Comparison of ENCODE assay signal across 8 mouse cellular contexts in the genomic region with DNA sequence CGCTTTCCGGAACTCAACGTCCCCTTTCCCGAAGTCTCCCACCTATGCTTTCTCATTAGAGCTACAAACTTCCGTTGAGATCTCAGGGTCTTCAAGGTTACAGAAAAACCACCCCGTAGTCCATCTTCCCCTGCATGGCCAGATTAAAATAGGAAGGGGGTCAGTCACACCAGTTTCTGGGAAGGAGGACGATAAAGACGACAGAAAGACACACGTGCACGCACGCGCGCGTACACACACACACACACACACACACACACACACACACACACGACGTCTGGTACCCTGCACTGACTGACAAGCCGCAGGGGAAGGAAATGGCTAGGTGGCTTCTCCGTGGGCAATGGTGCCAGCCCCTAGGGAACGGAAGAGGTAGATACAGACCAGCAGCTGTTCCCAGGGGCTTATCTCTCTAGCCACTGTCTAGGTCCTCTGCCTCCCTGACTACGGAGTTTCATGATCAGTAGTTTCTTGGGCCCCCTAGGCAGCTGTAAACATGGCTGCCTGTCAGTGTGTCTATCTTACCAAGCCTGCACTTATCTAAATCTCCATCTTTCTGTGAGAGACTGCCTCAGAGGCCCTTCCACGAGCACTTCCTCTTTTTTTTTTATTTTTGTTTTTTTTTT. TPM values are rescaled to one million over a fixed set of nuclear protein-coding genes. Genes with fewer than 3 reads are reported as not detected.
A peak's percentile ranks its signal among the peaks of the same experiment; 100 is the strongest.
DNase-seq lines count a peak whose midpoint lies in the region; ATAC-seq and TF ChIP-seq lines count a peak whose summit lies in the region.

No protein-coding gene starts in this region.

- peak overlapping the region; percentile 63 for H3K9ac ChIP-seq in kidney, embryonic 16.5 days (replicated peaks; ENCODE audit: low read length)
- peak overlapping the region; percentile 69 for H3K9ac ChIP-seq in embryonic facial prominence, embryonic 14.5 days (ENCODE audit: low read depth, low read length)
- H3K9ac ChIP-seq in midbrain, postnatal 0 days (replicated peaks; ENCODE audit: low read length, poor library complexity, severe bottlenecking), result peak overlapping the region; percentile 3; the same call in 1 of the 2 replicates

- no peaks in the 10 kb centered on the region for H3K9me3 ChIP-seq in kidney, embryonic 16.5 days (ENCODE audit: low read length)
- H3K9me3 ChIP-seq in embryonic facial prominence, embryonic 14.5 days (ENCODE audit: control insufficient read depth, low read length), result no peaks in the 10 kb centered on the region
- H3K9me3 ChIP-seq in limb, embryonic 10.5 days (replicated peaks), result no peaks in the 10 kb centered on the region
- no peaks in the 10 kb centered on the region for H3K9me3 ChIP-seq in midbrain, postnatal 0 days (ENCODE audit: low read length)

- H3K4me2 ChIP-seq in kidney, embryonic 16.5 days (replicated peaks; ENCODE audit: low read depth, low read length), result peak overlapping the region; percentile 86
- H3K4me2 ChIP-seq in embryonic facial prominence, embryonic 14.5 days (ENCODE audit: low read depth, low read length), result peak overlapping the region; percentile 95
- H3K4me2 ChIP-seq in midbrain, postnatal 0 days (ENCODE audit: low read depth, low read length, poor library complexity, severe bottlenecking), result peak overlapping the region; percentile 60

- peaks cover 14% of the 10 kb centered on the region for H3K27me3 ChIP-seq in kidney, embryonic 16.5 days (ENCODE audit: insufficient read depth, low read length)
- H3K27me3 ChIP-seq in embryonic facial prominence, embryonic 14.5 days (replicated peaks; ENCODE audit: control insufficient read depth, insufficient read depth, low read length), result peaks cover 11% of the 10 kb centered on the region; the same call in 1 of the 2 replicates
- peaks cover 32% of the 10 kb centered on the region for H3K27me3 ChIP-seq in limb, embryonic 10.5 days (ENCODE audit: low read depth, poor library complexity, severe bottlenecking)
- H3K27me3 ChIP-seq in midbrain, postnatal 0 days (ENCODE audit: insufficient read depth, low read length), result peaks cover 12% of the 10 kb centered on the region

- peaks cover 10% of the 10 kb centered on the region; the same call in 1 of the 2 replicates for H3K4me1 ChIP-seq in kidney, embryonic 16.5 days (ENCODE audit: insufficient read depth, low read length)
- H3K4me1 ChIP-seq in embryonic facial prominence, embryonic 14.5 days (ENCODE audit: control insufficient read depth, insufficient read depth, low read length), result no peaks in the 10 kb centered on the region; the same call in 1 of the 2 replicates
- H3K4me1 ChIP-seq in limb, embryonic 10.5 days, result peaks cover 15% of the 10 kb centered on the region
- H3K4me1 ChIP-seq in midbrain, postnatal 0 days (ENCODE audit: insufficient read depth, low read length), result no peaks in the 10 kb centered on the region

- ATAC-seq in kidney, embryonic 16.5 days (ENCODE audit: low FRiP score, low TSS enrichment), result no peak; the same call in 1 of the 2 replicates
- no peak for ATAC-seq in embryonic facial prominence, embryonic 14.5 days (ENCODE audit: low read depth)
- ATAC-seq in midbrain, postnatal 0 days (ENCODE audit: low FRiP score), result no peak

- no peaks in the 10 kb centered on the region for H3K36me3 ChIP-seq in kidney, embryonic 16.5 days (ENCODE audit: insufficient read depth, low read length)
- H3K36me3 ChIP-seq in embryonic facial prominence, embryonic 14.5 days (ENCODE audit: control insufficient read depth, insufficient read depth, low read length), result no peaks in the 10 kb centered on the region
- H3K36me3 ChIP-seq in limb, embryonic 10.5 days, result no peaks in the 10 kb centered on the region
- H3K36me3 ChIP-seq in midbrain, postnatal 0 days (ENCODE audit: insufficient read depth, low read length), result no peaks in the 10 kb centered on the region

- no peak overlapping the region for H3K27ac ChIP-seq in kidney, embryonic 16.5 days (ENCODE audit: low read length)
- H3K27ac ChIP-seq in embryonic facial prominence, embryonic 14.5 days (replicated peaks; ENCODE audit: low read depth, low read length), result no peak overlapping the region
- peak overlapping the region; percentile 78 for H3K27ac ChIP-seq in limb, embryonic 10.5 days
- no peak overlapping the region for H3K27ac ChIP-seq in midbrain, postnatal 0 days (ENCODE audit: low read depth, low read length)

- H3K4me3 ChIP-seq in kidney, embryonic 16.5 days (ENCODE audit: low read length), result peak overlapping the region; percentile 48
- H3K4me3 ChIP-seq in embryonic facial prominence, embryonic 14.5 days (ENCODE audit: low read depth, low read length), result peak overlapping the region; percentile 47
- H3K4me3 ChIP-seq in limb, embryonic 10.5 days, result peak overlapping the region; percentile 58
- H3K4me3 ChIP-seq in midbrain, postnatal 0 days (ENCODE audit: low read depth, low read length), result peak overlapping the region; percentile 29

- DNase-seq in kidney, postnatal 25 days, result no peak
- no peak for DNase-seq in embryonic facial prominence, embryonic 14.5 days (ENCODE audit: low spot score)
- no peak for DNase-seq in limb, embryonic 10.5 days (ENCODE audit: low spot score)
- DNase-seq in midbrain, postnatal 0 days (ENCODE audit: low spot score), result no peak
- DNase-seq in thymus, postnatal 36 days, result peak; percentile 78 to 83
- no peak for DNase-seq in layer of hippocampus, postnatal 10 days (ENCODE audit: low spot score in 2 of 2)
- DNase-seq in cerebellum, adult 9-11 months, result no peak

- no peak for TF ChIP-seq CTCF in midbrain, postnatal 0 days (IDR thresholded peaks at IDR 0.05)

- WGBS in kidney, embryonic 16.5 days, result 13% methylated on average over 19 of the region's 21 CpGs
- 8% methylated on average over 18 of the region's 21 CpGs for WGBS in embryonic facial prominence, embryonic 14.5 days
- 19% methylated on average over 21 of the region's 21 CpGs for WGBS in limb, embryonic 10.5 days
- WGBS in midbrain, postnatal 0 days, result 21% methylated on average over 18 of the region's 21 CpGs

RNA-seq across cellular contexts. Expression of a gene that starts 6.6 kb away (rescaled TPM):
- polyA plus RNA-seq in kidney, embryonic 16.5 days (2015; fragmentation: Nextera tagmentation; extraction: Ambion mirVana), result 1.4 and 1.9 TPM in 2 replicates
- 2.1 and 4.1 TPM in 2 replicates for polyA plus RNA-seq in embryonic facial prominence, embryonic 14.5 days (2014; fragmentation: Nextera tagmentation; extraction: Ambion mirVana)
- 1.2 and 1.5 TPM in 2 replicates for polyA plus RNA-seq in limb, embryonic 10.5 days (2016; fragmentation: Nextera tagmentation; extraction: Ambion mirVana)
- total RNA-seq in midbrain, postnatal 0 days (2014; rRNA removed), result 0.88 and 1.5 TPM in 2 replicates
- polyA plus RNA-seq in midbrain, postnatal 0 days (2015; fragmentation: Nextera tagmentation; extraction: Ambion mirVana), result 1.1 and 1.2 TPM in 2 replicates
- total RNA-seq in layer of hippocampus, postnatal 10 days (2021), result 1 to 10 TPM; 1.3 to 2.5 TPM

RNA-seq across cellular contexts. Expression of a gene that starts 20.6 kb away (rescaled TPM):
- polyA plus RNA-seq in kidney, embryonic 16.5 days (2015; fragmentation: Nextera tagmentation; extraction: Ambion mirVana), result 131 and 153 TPM in 2 replicates
- 63.6 and 66.8 TPM in 2 replicates for polyA plus RNA-seq in embryonic facial prominence, embryonic 14.5 days (2014; fragmentation: Nextera tagmentation; extraction: Ambion mirVana)
- polyA plus RNA-seq in limb, embryonic 10.5 days (2016; fragmentation: Nextera tagmentation; extraction: Ambion mirVana), result 38.8 and 55.0 TPM in 2 replicates
- 30.3 and 47.5 TPM in 2 replicates for total RNA-seq in midbrain, postnatal 0 days (2014; rRNA removed)
- 32.8 and 34.6 TPM in 2 replicates for polyA plus RNA-seq in midbrain, postnatal 0 days (2015; fragmentation: Nextera tagmentation; extraction: Ambion mirVana)
- 10 to 100 TPM; 33.0 to 38.7 TPM for total RNA-seq in layer of hippocampus, postnatal 10 days (2021)

RNA-seq across cellular contexts. Expression of a gene that starts 22.1 kb away (rescaled TPM):
- 82.1 and 88.7 TPM in 2 replicates for polyA plus RNA-seq in kidney, embryonic 16.5 days (2015; fragmentation: Nextera tagmentation; extraction: Ambion mirVana)
- 48.6 and 49.8 TPM in 2 replicates for polyA plus RNA-seq in embryonic facial prominence, embryonic 14.5 days (2014; fragmentation: Nextera tagmentation; extraction: Ambion mirVana)
- polyA plus RNA-seq in limb, embryonic 10.5 days (2016; fragmentation: Nextera tagmentation; extraction: Ambion mirVana), result 73.0 and 88.7 TPM in 2 replicates
- total RNA-seq in midbrain, postnatal 0 days (2014; rRNA removed), result 42.9 and 57.7 TPM in 2 replicates
- 25.1 and 27.6 TPM in 2 replicates for polyA plus RNA-seq in midbrain, postnatal 0 days (2015; fragmentation: Nextera tagmentation; extraction: Ambion mirVana)
- total RNA-seq in layer of hippocampus, postnatal 10 days (2021), result 10 to 100 TPM; 64.4 to 68.3 TPM

RNA-seq across cellular contexts. Expression of a gene that starts 32.2 kb away (rescaled TPM):
- polyA plus RNA-seq in kidney, embryonic 16.5 days (2015; fragmentation: Nextera tagmentation; extraction: Ambion mirVana), result 31.9 and 35.4 TPM in 2 replicates
- 73.8 and 75.3 TPM in 2 replicates for polyA plus RNA-seq in embryonic facial prominence, embryonic 14.5 days (2014; fragmentation: Nextera tagmentation; extraction: Ambion mirVana)
- polyA plus RNA-seq in limb, embryonic 10.5 days (2016; fragmentation: Nextera tagmentation; extraction: Ambion mirVana), result 111 and 148 TPM in 2 replicates
- total RNA-seq in midbrain, postnatal 0 days (2014; rRNA removed), result 4.4 and 12.6 TPM in 2 replicates
- 3.9 and 4.2 TPM in 2 replicates for polyA plus RNA-seq in midbrain, postnatal 0 days (2015; fragmentation: Nextera tagmentation; extraction: Ambion mirVana)
- total RNA-seq in layer of hippocampus, postnatal 10 days (2021), result 10 to 100 TPM; 12.5 to 15.6 TPM

RNA-seq across cellular contexts. Expression of a gene that starts 45.3 kb away (rescaled TPM):
- 0.36 and 0.89 TPM in 2 replicates for polyA plus RNA-seq in kidney, embryonic 16.5 days (2015; fragmentation: Nextera tagmentation; extraction: Ambion mirVana)
- 0.71 and 1.1 TPM in 2 replicates for polyA plus RNA-seq in embryonic facial prominence, embryonic 14.5 days (2014; fragmentation: Nextera tagmentation; extraction: Ambion mirVana)
- 1.1 and 1.4 TPM in 2 replicates for polyA plus RNA-seq in limb, embryonic 10.5 days (2016; fragmentation: Nextera tagmentation; extraction: Ambion mirVana)
- not detected in 2 replicates for total RNA-seq in midbrain, postnatal 0 days (2014; rRNA removed)
- polyA plus RNA-seq in midbrain, postnatal 0 days (2015; fragmentation: Nextera tagmentation; extraction: Ambion mirVana), result not detected in 2 replicates
- not detected for total RNA-seq in layer of hippocampus, postnatal 10 days (2021)

Comparison
In these comparisons a context has a peak if more than half of its experiments do, and no peak if none do; other contexts are left out.
1. H3K9ac ChIP-seq: peak in every context shown above with its lines; median percentile 69 in embryonic facial prominence, embryonic 14.5 days; 63 in kidney, embryonic 16.5 days; 3 in midbrain, postnatal 0 days.
2. DNase-seq: peak in thymus, postnatal 36 days (2 of 2); none in kidney, postnatal 25 days (0 of 2), embryonic facial prominence, embryonic 14.5 days (single experiment), limb, embryonic 10.5 days (single experiment), midbrain, postnatal 0 days (single experiment), layer of hippocampus, postnatal 10 days (0 of 2) and cerebellum, adult 9-11 months (single experiment).
3. Peak in every context shown above with its lines, with median percentiles within 50 percentile points of each other: H3K4me2 ChIP-seq and H3K4me3 ChIP-seq.